In the genomic region with DNA sequence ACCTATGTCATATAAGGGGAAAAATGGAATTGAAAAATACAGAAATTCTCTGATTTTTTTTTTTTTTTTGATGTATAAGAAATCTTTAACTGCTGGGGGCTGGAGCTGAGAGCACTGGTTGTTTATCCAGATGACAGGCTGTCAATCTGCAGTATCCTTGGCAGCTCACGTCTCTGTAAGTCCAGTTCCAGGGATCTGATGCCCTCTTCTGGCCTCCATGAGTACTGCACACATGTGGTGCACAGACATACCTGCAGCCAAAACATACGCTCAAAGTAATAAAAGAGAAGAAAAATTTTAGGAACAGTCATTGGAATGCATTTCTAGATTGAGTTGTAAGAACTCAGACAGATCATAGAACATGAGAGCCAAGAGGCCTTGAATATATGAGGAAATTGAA, we compare ENCODE assay signal across 11 mouse cellular contexts.
DNase-seq lines count a peak whose midpoint lies in the region; ATAC-seq and TF ChIP-seq lines count a peak whose summit lies in the region.
"Had no signal": no experiment of that assay in that cellular context is flagged by ENCODE, and none has a peak within 500 bp of the region (broad histone marks: within the 10 kb centered on the region; RNA-seq: fewer than 3 reads in every experiment).

No protein-coding gene starts in this region.

- TF ChIP-seq CTCF in lung, postnatal 0 days (IDR thresholded peaks at IDR 0.05): peak; percentile 46
- TF ChIP-seq CTCF in Patski (IDR thresholded peaks at IDR 0.05): peak; percentile 64

- no peak for TF ChIP-seq EP300 in lung, postnatal 0 days (IDR thresholded peaks at IDR 0.05)

- H3K9me3 ChIP-seq in lung, postnatal 0 days (ENCODE audit: low read length): no peaks in the 10 kb centered on the region
- no peaks in the 10 kb centered on the region for H3K9me3 ChIP-seq in forebrain, embryonic 15.5 days
- H3K9me3 ChIP-seq: hindbrain, embryonic 12.5 days; midbrain, embryonic 12.5 days had no signal

- H3K27me3 ChIP-seq in lung, postnatal 0 days (replicated peaks; ENCODE audit: insufficient read depth, low read length): no peaks in the 10 kb centered on the region
- peaks cover 14% of the 10 kb centered on the region for H3K27me3 ChIP-seq in Patski
- no peaks in the 10 kb centered on the region for H3K27me3 ChIP-seq in forebrain, embryonic 15.5 days
- H3K27me3 ChIP-seq: hindbrain, embryonic 12.5 days; midbrain, embryonic 12.5 days had no signal

- H3K4me1 ChIP-seq in lung, postnatal 0 days (ENCODE audit: insufficient read depth, low read depth, low read length): no peaks in the 10 kb centered on the region
- H3K4me1 ChIP-seq in forebrain, embryonic 15.5 days: no peaks in the 10 kb centered on the region
- H3K4me1 ChIP-seq: hindbrain, embryonic 12.5 days; midbrain, embryonic 12.5 days had no signal

- no peak for ATAC-seq in lung, postnatal 0 days
- ATAC-seq in Patski: no peak
- ATAC-seq in forebrain, embryonic 15.5 days (replicated peaks): no peak

- DNase-seq in heart, postnatal 4 days: peak; percentile 30
- no peak for DNase-seq in heart, adult 18-20 months
- DNase-seq in lung, postnatal 0 days (ENCODE audit: low spot score): no peak
- DNase-seq in lung, postnatal 4 days: no peak
- DNase-seq in Patski (ENCODE audit: low read depth, low spot score): no peak
- DNase-seq in testis, postnatal 10 days (ENCODE audit: low spot score): peak; percentile 45
- DNase-seq in ovary, postnatal 36 days (ENCODE audit: low spot score): no peak

- no peak overlapping the region for H3K4me3 ChIP-seq in lung, postnatal 0 days (ENCODE audit: low read depth, low read length)
- no peak overlapping the region for H3K4me3 ChIP-seq in forebrain, embryonic 15.5 days
- H3K4me3 ChIP-seq: hindbrain, embryonic 12.5 days; midbrain, embryonic 12.5 days had no signal

- no peak overlapping the region for H3K27ac ChIP-seq in lung, postnatal 0 days (ENCODE audit: low read length)
- H3K27ac ChIP-seq in forebrain, embryonic 15.5 days (replicated peaks): no peak overlapping the region
- H3K27ac ChIP-seq: hindbrain, embryonic 12.5 days; midbrain, embryonic 12.5 days had no signal

- CTCF ChIA-PET in Patski (lab: Charles Lee): interaction anchor here (0.8 to 3.1 kb wide), 8 partner anchors 11 to 271 kb away, joined by 3 to 10 read pairs (median 4); no protein-coding TSS in a partner anchor

- in situ Hi-C loops in Patski (cut with MboI; ENCODE audit: low pct_unique_long_range_greater_than_20kb): loop anchor here (5.0 to 10.0 kb wide), 3 partner anchors 75 to 262 kb away; a partner anchor contains a TSS

- WGBS in lung, postnatal 0 days: 70% methylated on average over 2 of the region's 2 CpGs
- 65% methylated on average over 2 of the region's 2 CpGs for WGBS in forebrain, embryonic 15.5 days

- H3K9ac ChIP-seq in lung, postnatal 0 days (replicated peaks; ENCODE audit: low read depth): no peak overlapping the region
- no peak overlapping the region for H3K9ac ChIP-seq in forebrain, embryonic 15.5 days (replicated peaks)
- H3K9ac ChIP-seq: hindbrain, embryonic 12.5 days; midbrain, embryonic 12.5 days had no signal

- H3K4me2 ChIP-seq in lung, postnatal 0 days (replicated peaks; ENCODE audit: low read depth, low read length): no peak overlapping the region
- no peak overlapping the region for H3K4me2 ChIP-seq in forebrain, embryonic 15.5 days (replicated peaks)
- H3K4me2 ChIP-seq: hindbrain, embryonic 12.5 days; midbrain, embryonic 12.5 days had no signal

- POLR2A ChIA-PET in Patski (lab: Charles Lee): interaction anchor here (0.6 to 0.7 kb wide), 2 partner anchors 56 to 70 kb away, joined by 3 to 4 read pairs; no protein-coding TSS in a partner anchor

- no peaks in the 10 kb centered on the region for H3K36me3 ChIP-seq in lung, postnatal 0 days (ENCODE audit: insufficient read depth, low read length)
- no peaks in the 10 kb centered on the region for H3K36me3 ChIP-seq in forebrain, embryonic 15.5 days
- H3K36me3 ChIP-seq: G1E; hindbrain, embryonic 12.5 days; midbrain, embryonic 12.5 days had no signal

Comparison
In these comparisons a context has a peak if more than half of its experiments do, and no peak if none do; other contexts are left out.
1. DNase-seq: peak in heart, postnatal 4 days (single experiment) and testis, postnatal 10 days (single experiment); none in heart, adult 18-20 months (0 of 2), lung, postnatal 0 days (single experiment), lung, postnatal 4 days (0 of 2), Patski (single experiment) and ovary, postnatal 36 days (single experiment).